Mouse (Mus musculus) stomach, postnatal 0 days (tissue): Measurements from ENCODE around the gene Notch1. TPM values are rescaled to one million over a fixed set of nuclear protein-coding genes. Genes with fewer than 3 reads are reported as not detected.
A peak's percentile ranks its signal among the peaks of the same experiment; 100 is the strongest.

ENCODE experiments used
- ATAC-seq: fragments of 200-750 bp; cut with Nextera tagmentation; 2 replicates; pipeline ENCODE4 v1.8.0; 2017; ENCODE audit not compliant: low FRiP score, low TSS enrichment
- DNase-seq: peaks from one replicate; pipeline ENCODE4 v3.0.0-alpha.2; 2016; ENCODE audit warnings: low spot score
- H3K27ac ChIP-seq: fragments of 300-500 bp; sonication (generic); replicated peaks from 2 replicates; pipeline ENCODE4 v1.5.1; 2014; ENCODE audit warnings: mild to moderate bottlenecking, control low read depth
- H3K27me3 ChIP-seq: fragments of 300-500 bp; sonication (generic); 2 replicates; pipeline ENCODE4 v1.6.1; 2014; ENCODE audit warnings: low read length; ENCODE audit not compliant: control insufficient read depth, insufficient read depth
- H3K36me3 ChIP-seq: fragments of 300-500 bp; sonication (generic); 2 replicates; pipeline ENCODE4 v1.6.1; 2014; ENCODE audit warnings: low read length, mixed read lengths; ENCODE audit not compliant: control insufficient read depth, insufficient read depth
- H3K4me1 ChIP-seq: fragments of 300-500 bp; sonication (generic); replicated peaks from 2 replicates; pipeline ENCODE4 v1.6.1; 2014; ENCODE audit warnings: antibody characterized with exemption; ENCODE audit not compliant: control insufficient read depth, insufficient read depth
- H3K4me2 ChIP-seq: fragments of 300-500 bp; sonication (generic); replicated peaks from 2 replicates; pipeline ENCODE4 v1.6.1; 2014; ENCODE audit warnings: low read depth, mild to moderate bottlenecking, control low read depth, moderate library complexity
- H3K4me3 ChIP-seq: fragments of 300-500 bp; sonication (generic); 2 replicates; pipeline ENCODE4 v1.5.1; 2014; ENCODE audit warnings: low read depth, low read length, control low read depth
- H3K9ac ChIP-seq: fragments of 300-500 bp; sonication (generic); 2 replicates; pipeline ENCODE4 v1.6.1; 2014; ENCODE audit warnings: mild to moderate bottlenecking, low read length, control low read depth, mixed read lengths
- H3K9me3 ChIP-seq: fragments of 300-500 bp; sonication (generic); 2 replicates; pipeline ENCODE4 v1.6.1; 2016; ENCODE audit warnings: low read length; ENCODE audit not compliant: control insufficient read depth
- CTCF ChIP-seq: IDR thresholded peaks from 2 replicates; pipeline ENCODE4 v1.5.1; 2016; ENCODE audit warnings: antibody characterized with exemption, low read depth, mild to moderate bottlenecking, moderate library complexity
- EP300 ChIP-seq: optimal IDR thresholded peaks from 2 replicates; pipeline ENCODE3; 2016; ENCODE audit warnings: antibody characterized with exemption
- WGBS: fragments of 180-500 bp; shearing (Covaris S2); extraction: QIAGEN DNeasy Blood & Tissue Kit; methylation state at CpG from one replicate; pipeline ENCODE4 v1.1.7; 2014; 5-methylcytosine and 5-hydroxymethylcytosine counted together
- polyA plus RNA-seq: library from polyadenylated mRNA; unstranded; fragments of >200 nt; fragmentation: Nextera tagmentation; extraction: Ambion mirVana; gene quantifications from 2 replicates; pipeline ENCODE4 v1.2.1, GENCODE M21; 2015

Notch1 gene
- polyA plus RNA-seq, 1 experiment from 2014 or later: 4.8 TPM

DNA sequence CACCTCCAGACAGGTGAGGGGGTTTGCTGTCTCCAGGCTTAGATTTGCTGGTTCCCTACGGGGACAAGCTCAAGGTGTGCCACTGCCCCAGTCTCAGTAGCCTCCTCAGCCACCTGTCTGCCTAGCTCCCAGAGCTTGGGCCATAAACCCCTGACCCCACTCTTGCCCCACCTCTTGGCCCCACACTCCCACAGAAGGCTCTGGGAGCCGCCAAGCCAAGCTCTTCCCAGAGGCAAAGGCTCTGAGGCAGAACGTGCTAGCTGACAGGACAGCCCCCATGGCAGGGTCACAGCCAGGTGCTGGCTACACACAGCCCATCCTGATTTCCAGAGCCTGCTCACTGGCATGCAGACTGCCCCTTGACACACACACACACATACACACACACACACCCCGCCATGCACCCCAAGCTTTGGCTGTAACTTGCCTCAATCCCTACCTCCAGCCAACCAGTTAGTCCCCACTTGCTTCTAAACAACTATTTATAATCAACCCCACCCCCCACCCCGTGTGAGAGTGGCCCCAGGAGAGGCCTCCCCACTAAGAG, 30.1 kb downstream of the Notch1 start:
- peaks cover 29% of the 10 kb centered on the region for H3K4me1 ChIP-seq
- no peak overlapping the region for H3K4me2 ChIP-seq
- WGBS: 43% methylated on average over 5 of the region's 5 CpGs
- H3K4me3 ChIP-seq: no peak overlapping the region
- H3K36me3 ChIP-seq: peaks cover 6% of the 10 kb centered on the region
- H3K9ac ChIP-seq: no peak overlapping the region
- TF ChIP-seq CTCF (no peak), EP300 (no peak)
- no peak for DNase-seq
- H3K27me3 ChIP-seq: no peaks in the 10 kb centered on the region
- H3K27ac ChIP-seq: 0 out of 2 replicates have a peak overlapping the region, but pooled peaks have one; percentile 13
- no peak for ATAC-seq
- H3K9me3 ChIP-seq: no peaks in the 10 kb centered on the region

DNA sequence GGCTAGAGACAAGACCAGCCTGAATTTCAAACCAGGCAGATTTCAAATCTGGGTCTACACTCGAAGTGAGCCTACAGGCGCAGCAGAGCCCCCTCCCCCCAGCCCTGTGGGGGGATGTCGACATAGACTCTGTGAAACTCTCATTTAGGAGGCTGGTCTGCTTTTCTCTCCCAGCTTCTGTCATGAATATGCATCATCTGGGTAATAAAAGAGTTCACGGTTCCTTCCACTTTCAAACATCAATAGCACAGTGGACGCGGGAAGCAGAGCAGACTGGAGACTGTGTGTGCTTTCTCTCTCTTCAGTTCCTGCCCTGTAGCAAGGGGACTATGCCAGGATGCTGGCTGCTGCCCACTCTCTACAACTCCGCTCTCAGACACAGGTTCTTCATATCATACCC, 30.8 kb downstream of the Notch1 start:
- no peaks in the 10 kb centered on the region for H3K27me3 ChIP-seq
- no peak for TF ChIP-seq CTCF
- no peak for TF ChIP-seq EP300
- H3K4me1 ChIP-seq: peaks cover 29% of the 10 kb centered on the region
- DNase-seq (no peak), ATAC-seq (no peak)
- WGBS: 54% methylated on average over 7 of the region's 7 CpGs
- H3K4me2 ChIP-seq: no peak overlapping the region
- H3K4me3 ChIP-seq: no peak overlapping the region
- no peaks in the 10 kb centered on the region for H3K9me3 ChIP-seq
- no peak overlapping the region for H3K9ac ChIP-seq
- peaks cover 10% of the 10 kb centered on the region for H3K36me3 ChIP-seq
- no peak overlapping the region for H3K27ac ChIP-seq

DNA sequence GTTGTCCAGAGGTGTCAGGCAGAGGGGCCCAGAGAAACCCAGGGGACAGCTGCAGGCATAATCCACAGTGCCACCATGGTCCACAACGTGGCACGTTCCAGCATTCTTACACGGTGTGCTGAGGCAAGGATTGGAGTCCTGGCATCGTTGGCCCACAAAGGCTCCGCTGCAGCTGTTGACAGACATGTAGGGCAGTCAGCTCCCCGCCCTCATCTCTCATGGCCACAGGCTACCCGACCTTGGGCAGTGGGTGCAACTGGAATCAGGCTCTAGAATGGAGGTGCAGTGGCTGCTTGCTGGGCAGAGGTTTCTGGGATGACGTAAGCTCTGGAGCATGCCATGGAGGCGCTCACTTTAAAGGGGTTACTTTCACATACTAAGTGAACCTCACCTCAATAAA, 31.2 kb downstream of the Notch1 start:
- H3K9ac ChIP-seq: no peak overlapping the region
- peaks cover 12% of the 10 kb centered on the region for H3K36me3 ChIP-seq
- DNase-seq (no peak), ATAC-seq (no peak)
- H3K4me1 ChIP-seq: peaks cover 29% of the 10 kb centered on the region
- TF ChIP-seq EP300 (no peak), CTCF (no peak)
- H3K4me3 ChIP-seq: no peak overlapping the region
- no peaks in the 10 kb centered on the region for H3K9me3 ChIP-seq
- H3K27ac ChIP-seq: no peak overlapping the region
- H3K4me2 ChIP-seq: no peak overlapping the region
- WGBS: 71% methylated on average over 9 of the region's 9 CpGs
- H3K27me3 ChIP-seq: no peaks in the 10 kb centered on the region

DNA sequence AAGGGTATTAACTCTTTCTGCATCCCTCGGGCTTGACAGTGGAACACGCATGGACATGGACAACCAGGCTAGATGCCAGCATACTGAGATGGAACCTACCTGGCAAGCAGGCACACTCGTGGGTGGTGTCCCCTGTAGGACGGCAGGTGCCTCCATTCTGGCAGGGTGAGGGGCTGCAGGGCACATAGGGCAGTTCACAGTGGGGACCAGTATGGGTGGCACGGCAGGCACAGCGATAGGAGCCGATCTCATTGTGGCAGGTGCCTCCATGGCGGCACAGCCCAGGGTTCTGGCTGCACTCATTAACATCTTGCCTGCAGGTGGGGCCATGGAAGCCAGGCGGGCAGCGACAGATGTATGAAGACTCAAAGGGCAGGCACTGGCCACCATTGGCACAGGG, 32.3 kb downstream of the Notch1 start:
- H3K36me3 ChIP-seq: peaks cover 14% of the 10 kb centered on the region
- TF ChIP-seq CTCF (no peak), EP300 (no peak)
- 79% methylated on average over 10 of the region's 10 CpGs for WGBS

DNA sequence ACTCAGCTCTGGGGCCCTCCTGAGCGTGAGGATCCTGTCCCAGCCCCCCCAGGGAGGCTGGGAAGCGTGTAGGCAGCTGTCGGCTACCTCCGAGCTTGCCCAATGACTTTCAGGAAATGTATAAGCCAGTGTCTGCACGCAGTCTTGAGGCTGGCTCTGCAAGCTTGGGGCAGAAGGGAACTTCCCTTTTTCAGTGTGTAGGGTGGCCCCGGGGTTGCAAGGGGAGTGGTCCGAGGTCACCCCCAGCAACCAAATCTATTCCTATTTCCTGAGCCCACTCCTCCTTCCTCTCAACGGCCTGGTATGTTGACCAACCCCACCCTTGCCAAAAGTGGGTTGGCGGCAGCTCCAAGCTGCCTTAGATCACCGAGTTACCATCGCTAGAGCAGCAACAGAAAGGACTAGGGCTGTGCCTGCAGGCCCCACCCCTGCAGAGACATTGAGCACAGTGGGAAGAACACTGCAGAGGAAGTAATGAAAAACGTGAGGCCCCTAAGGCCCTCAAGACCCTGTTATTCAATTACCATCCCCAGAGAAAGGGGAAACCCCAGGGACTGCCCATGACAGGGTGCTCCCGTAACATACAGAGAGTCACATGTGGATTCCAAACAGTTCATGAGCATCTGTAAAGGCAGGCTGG, 33.1 kb downstream of the Notch1 start:
- Histone ChIP-seq H3K4me3 (no peak overlapping the region), H3K9ac (peak overlapping the region; percentile 18; the same call in 1 of the 2 replicates), H3K36me3 (peaks cover 19% of the 10 kb centered on the region), H3K4me2 (no peak overlapping the region), H3K4me1 (peaks cover 21% of the 10 kb centered on the region), H3K9me3 (no peaks in the 10 kb centered on the region), H3K27me3 (no peaks in the 10 kb centered on the region), H3K27ac (peak overlapping the region; percentile 76)
- no peak for ATAC-seq
- TF ChIP-seq CTCF: no peak
- no peak for TF ChIP-seq EP300
- DNase-seq: no peak
- 39% methylated on average over 13 of the region's 13 CpGs for WGBS

More for the DNA sequence above, 32.3 kb downstream of the Notch1 start:
- Histone ChIP-seq H3K4me2 (no peak overlapping the region), H3K4me3 (no peak overlapping the region), H3K9me3 (no peaks in the 10 kb centered on the region), H3K4me1 (peaks cover 25% of the 10 kb centered on the region), H3K27me3 (no peaks in the 10 kb centered on the region), H3K27ac (no peak overlapping the region), H3K9ac (no peak overlapping the region)
- DNase-seq (no peak), ATAC-seq (no peak)

DNA sequence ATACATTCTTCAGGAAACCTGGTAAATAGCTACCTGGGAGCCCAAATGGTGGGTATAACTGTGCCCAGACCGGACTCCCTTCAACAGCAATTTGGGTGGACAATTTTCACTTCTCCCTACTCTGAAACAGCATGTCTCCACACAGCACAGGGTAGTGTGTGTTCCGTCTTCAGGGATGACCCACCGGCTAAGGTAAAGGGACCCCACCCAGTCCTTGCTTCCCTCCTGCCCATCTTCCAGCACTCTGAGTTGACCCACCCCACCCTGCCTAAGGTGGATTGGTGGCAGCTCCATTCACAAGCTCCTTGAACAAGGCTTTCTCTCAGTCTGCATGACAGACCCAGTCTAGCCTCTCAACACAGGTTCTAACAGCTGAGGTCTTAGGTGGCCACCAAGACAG, 33.6 kb downstream of the Notch1 start:
- TF ChIP-seq EP300 (no peak), CTCF (no peak)
- no peaks in the 10 kb centered on the region for H3K27me3 ChIP-seq
- WGBS: 55% methylated on average over 3 of the region's 3 CpGs
- ATAC-seq: no peak
- no peak overlapping the region for H3K4me2 ChIP-seq
- DNase-seq: no peak
- H3K36me3 ChIP-seq: peaks cover 25% of the 10 kb centered on the region
- H3K27ac ChIP-seq: peak overlapping the region; percentile 76
- H3K4me3 ChIP-seq: no peak overlapping the region
- H3K4me1 ChIP-seq: peaks cover 15% of the 10 kb centered on the region
- H3K9ac ChIP-seq: 0 out of 2 replicates have a peak overlapping the region, but pooled peaks have one; percentile 4
- no peaks in the 10 kb centered on the region for H3K9me3 ChIP-seq
